Mouse (Mus musculus) inflammation-experienced regulatory T-cells, adult 6 months (primary cell): ENCODE measurements around the gene Gm49366. TPM values are rescaled to one million over a fixed set of nuclear protein-coding genes. Genes with fewer than 3 reads are reported as not detected.
A peak's percentile ranks its signal among the peaks of the same experiment; 100 is the strongest.
"Not testable (repeated sequence)": the region's sequence is repeated elsewhere in the genome, so short reads cannot be mapped to it uniquely, and the experiment has no call there.

Experiments
- ATAC-seq: one replicate; pipeline ENCODE4 v1.8.0; 2017
- polyA plus RNA-seq, 3 experiments: library from polyadenylated mRNA; unstranded; fragments of 100-300 nt; shearing (Covaris generic); gene quantifications; one replicate each; pipeline ENCODE4 v1.2.1; 2017

Gene Gm49366
- polyA plus RNA-seq, 3 experiments from 2014 or later: not detected

DNA sequence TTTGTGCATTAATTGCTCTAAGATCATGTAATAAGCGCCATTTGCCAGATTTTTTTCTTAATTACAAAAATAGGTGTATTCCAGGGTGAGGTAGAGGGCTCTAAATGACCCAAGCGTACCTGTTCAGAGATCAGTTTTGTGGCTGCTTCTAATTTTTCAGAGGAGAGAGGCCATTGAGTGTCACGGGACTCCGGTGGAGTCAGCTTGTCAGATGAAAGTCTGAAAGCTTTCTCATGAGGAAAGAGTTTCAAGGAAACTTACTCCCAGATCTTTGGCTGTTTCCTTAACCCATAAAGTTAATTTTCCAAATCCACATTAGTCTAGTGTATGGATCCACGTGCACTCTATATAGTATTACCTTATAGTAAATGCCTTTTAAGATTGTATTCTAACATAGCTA, 55.9 kb downstream of the Gm49366 start:
- not testable (repeated sequence) for ATAC-seq

DNA sequence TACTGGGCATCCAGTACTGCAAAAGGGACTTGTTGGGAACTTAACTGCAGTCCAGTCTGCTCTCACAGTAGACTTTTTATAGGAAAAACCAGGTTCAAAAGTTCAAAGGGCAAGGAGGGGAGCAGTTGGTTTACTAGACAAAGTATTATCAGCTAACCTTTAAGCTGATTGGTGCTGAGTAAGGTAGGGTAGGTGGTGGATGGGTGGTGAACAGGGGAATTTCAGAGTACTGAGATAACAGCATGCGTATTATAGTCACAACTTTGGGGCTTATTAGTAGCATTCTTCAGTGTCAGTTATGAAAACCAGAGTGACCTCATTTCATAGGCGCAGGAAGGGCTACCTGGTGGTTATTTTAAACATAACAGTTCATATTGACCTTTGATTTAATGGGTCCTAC, 60.9 kb downstream of the Gm49366 start:
- no peak for ATAC-seq

DNA sequence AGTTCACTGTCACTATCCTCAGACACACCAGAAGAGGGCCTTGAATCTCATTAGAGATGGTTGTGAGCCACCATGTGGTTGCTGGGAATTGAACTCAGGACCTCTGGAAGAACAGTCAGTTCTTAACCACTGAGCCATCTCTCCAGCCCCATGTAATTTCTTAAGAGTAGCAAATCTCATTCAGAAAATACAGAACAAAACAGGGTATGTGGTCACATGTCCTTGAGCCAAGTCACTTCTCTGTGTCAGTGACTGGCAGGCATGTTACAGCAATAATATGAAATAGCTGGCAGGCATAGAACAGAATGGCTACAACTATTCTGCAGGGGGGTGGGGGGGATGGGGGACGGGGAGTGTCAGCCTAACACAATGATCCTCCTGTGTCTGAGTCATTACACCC, 61.3 kb downstream of the Gm49366 start:
- no peak for ATAC-seq

DNA sequence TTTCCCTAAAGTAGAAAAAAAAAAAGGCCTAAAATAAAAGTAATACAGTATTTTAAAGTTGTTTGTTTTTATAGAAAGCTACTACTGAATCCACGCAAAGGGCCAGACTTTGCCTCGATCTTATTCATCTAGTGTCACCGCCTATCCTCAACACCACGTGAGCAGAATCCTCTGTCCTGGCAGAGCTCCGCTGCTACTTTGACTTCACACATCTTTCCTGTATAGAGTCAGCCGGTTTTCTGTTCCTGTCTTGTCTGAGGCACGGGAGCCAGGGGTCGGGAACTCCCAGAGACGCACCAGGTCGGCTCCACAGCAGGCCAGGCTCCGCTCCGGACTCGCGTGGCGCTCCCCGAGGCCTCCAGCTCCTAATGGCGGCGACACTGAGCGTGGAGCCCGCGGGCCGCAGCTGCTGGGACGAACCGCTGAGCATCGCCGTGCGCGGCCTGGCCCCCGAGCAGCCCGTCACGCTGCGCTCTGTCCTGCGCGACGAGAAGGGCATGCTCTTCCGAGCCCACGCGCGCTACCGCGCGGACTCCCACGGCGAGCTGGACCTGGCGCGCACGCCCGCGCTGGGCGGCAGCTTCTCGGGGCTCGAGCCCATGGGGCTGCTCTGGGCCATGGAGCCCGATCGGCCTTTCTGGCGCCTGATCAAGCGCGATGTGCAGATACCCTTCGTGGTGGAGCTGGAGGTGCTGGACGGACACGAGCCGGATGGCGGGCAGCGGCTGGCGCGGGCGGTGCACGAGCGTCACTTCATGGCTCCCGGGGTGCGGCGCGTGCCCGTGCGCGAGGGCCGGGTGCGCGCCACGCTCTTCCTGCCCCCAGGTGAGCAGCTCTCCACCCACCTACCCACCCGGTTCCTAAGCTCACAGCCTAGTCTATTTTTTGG, 62.1 kb downstream of the Gm49366 start, which contains the start of gene Acot6:
Gene Acot6, plus strand, starts transcription at position 51 of the 889 bp plus-strand sequence.
- peak; percentile 86 for ATAC-seq

DNA sequence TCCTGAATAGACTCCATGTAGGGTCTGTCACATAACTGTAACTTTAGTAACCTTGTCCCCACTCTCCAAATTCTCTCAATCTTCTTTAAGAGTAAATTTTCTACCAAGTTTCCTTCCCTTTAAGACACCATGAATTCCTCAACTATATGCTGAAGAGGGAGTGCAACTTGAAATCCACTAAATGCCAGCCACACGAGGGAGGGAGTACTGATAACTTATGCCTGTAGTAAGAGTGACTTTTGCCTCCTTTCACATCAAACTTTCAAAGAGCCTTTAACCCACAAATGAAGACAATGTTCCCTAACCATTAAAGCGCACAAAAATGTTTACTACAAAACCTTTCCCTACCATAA, 62.7 kb downstream of the Gm49366 start:
- no peak for ATAC-seq

DNA sequence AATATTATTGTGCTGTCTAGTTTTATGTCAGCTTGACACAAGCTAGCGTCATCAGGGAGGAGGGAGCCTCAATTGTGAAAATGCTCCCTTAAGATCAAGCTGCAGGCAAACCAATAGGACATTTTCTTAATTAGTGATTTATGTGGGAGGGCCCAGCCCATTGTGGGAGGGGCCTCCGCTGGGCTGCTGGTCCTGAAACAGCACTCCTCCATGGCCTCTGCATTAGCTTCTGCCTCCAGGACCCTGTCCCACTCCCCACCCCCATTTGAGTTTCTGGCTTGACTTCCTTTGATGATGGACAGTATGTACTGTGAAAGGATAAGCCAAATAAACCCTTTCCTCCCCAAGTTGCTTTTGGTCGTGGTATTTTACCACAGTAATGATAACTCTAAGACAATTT, 68.3 kb downstream of the Gm49366 start:
- no peak for ATAC-seq

DNA sequence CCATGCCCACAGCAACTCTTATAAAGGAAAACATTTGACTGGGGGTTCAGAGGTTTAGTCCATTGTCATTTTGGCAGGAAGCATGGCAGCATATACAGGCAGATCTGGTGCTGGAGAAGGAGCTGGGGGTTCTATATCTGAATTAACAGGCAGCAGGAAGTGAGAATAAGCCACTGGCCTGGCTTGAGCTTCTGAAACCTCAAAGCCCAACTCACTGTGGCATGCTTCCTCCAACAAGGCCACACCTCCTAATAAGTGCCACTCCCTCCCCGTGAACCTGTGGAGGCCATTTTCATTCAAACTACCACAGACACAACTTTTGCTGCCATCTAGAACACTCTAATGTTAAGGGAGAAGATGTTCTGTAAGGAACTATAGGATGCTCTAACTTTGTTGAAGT, 69.0 kb downstream of the Gm49366 start:
- no peak for ATAC-seq

Other genes with a start within 250 kb of the Gm49366 start
- 10 to 100 TPM; 30.5 to 42.4 (median 37.2) TPM for gene Numb, start 117.0 kb upstream of the Gm49366 start, polyA plus RNA-seq
- 1 to 10 TPM; 1.3 to 2.2 (median 2.0) TPM for gene Riox1, start 88.3 kb upstream of the Gm49366 start, polyA plus RNA-seq
- not detected for gene Heatr4, start 54.1 kb upstream of the Gm49366 start, polyA plus RNA-seq
- 10 to 100 TPM; 24.2 to 35.2 (median 24.9) TPM for gene Acot2, start 51.1 kb upstream of the Gm49366 start, polyA plus RNA-seq
- gene Acot1, start 29.4 kb upstream of the Gm49366 start, polyA plus RNA-seq: not detected
- gene Acot4, start 556 bp upstream of the Gm49366 start, polyA plus RNA-seq: under 1 TPM in 1 of 3 experiments, not detected in 2; 0.16 TPM
- gene Acot3, start 13.2 kb downstream of the Gm49366 start, polyA plus RNA-seq: not detected
- gene Acot5, start 30.4 kb downstream of the Gm49366 start, polyA plus RNA-seq: not detected
- 1 to 10 TPM in 1 of 3 experiments, under 1 TPM in 2; 0.38 to 1.0 (median 0.47) TPM for gene Acot6, start 61.7 kb downstream of the Gm49366 start, polyA plus RNA-seq
- gene Dnal1, start 75.4 kb downstream of the Gm49366 start, polyA plus RNA-seq: 1 to 10 TPM in 1 of 3 experiments, not detected in 2; 1.0 TPM
- under 1 TPM in 2 of 3 experiments, not detected in 1; 0.40 to 0.44 TPM for gene Pnma1, start 109.6 kb downstream of the Gm49366 start, polyA plus RNA-seq
- gene Elmsan1, start 179.9 kb downstream of the Gm49366 start, polyA plus RNA-seq: 1 to 10 TPM; 3.9 to 9.5 (median 7.2) TPM
- gene Ptgr2, start 246.3 kb downstream of the Gm49366 start, polyA plus RNA-seq: 10 to 100 TPM; 39.1 to 48.8 (median 47.6) TPM